16 mouse cellular contexts compared by ENCODE assay signal in genomic region chr19:9987192-9987591, GRCm38 (mm10). TPM values are rescaled to one million over a fixed set of nuclear protein-coding genes. Genes with fewer than 3 reads are reported as not detected.
DNase-seq lines count a peak whose midpoint lies in the region; ATAC-seq lines count a peak whose summit lies in the region.
"Had no signal": no experiment of that assay in that cellular context is flagged by ENCODE, and none has a peak within 500 bp of the region (broad histone marks: within the 10 kb centered on the region; RNA-seq: fewer than 3 reads in every experiment).

No protein-coding gene starts in this region.

- H3K9ac ChIP-seq in heart, embryonic 12.5 days = peak overlapping the region; percentile 18; the same call in 1 of the 2 replicates
- no peak overlapping the region for H3K9ac ChIP-seq in liver, embryonic 12.5 days
- H3K9ac ChIP-seq: liver, embryonic 14.5 days had no signal

- DNase-seq in heart, adult 18-20 months = no peak
- DNase-seq in 3T3-L1 (ENCODE audit: low read depth, low spot score) = peak; percentile 50
- DNase-seq in embryo, embryonic 11 days = peak; percentile 39
- no peak for DNase-seq in right cerebral cortex, postnatal 4 days
- no peak for DNase-seq in frontal cortex, postnatal 36 days (ENCODE audit: low spot score in 2 of 2)
- DNase-seq in left cerebral cortex, postnatal 25 days (ENCODE audit: low spot score in 2 of 2) = no peak
- DNase-seq: cerebellum, adult 8-10 months; gastrocnemius, postnatal 25 days; kidney, postnatal 10 days had no signal

- no peak overlapping the region for H3K27ac ChIP-seq in heart, embryonic 12.5 days (ENCODE audit: poor library complexity, severe bottlenecking)
- H3K27ac ChIP-seq in liver, embryonic 12.5 days = peak overlapping the region; percentile 99
- H3K27ac ChIP-seq: hindbrain, postnatal 0 days; liver, embryonic 14.5 days had no signal

- H3K4me3 ChIP-seq in heart, embryonic 12.5 days = no peak overlapping the region
- no peak overlapping the region for H3K4me3 ChIP-seq in liver, embryonic 12.5 days
- H3K4me3 ChIP-seq: embryonic facial prominence, embryonic 13.5 days had no signal

- peaks cover 26% of the 10 kb centered on the region for H3K36me3 ChIP-seq in heart, embryonic 12.5 days
- H3K36me3 ChIP-seq in liver, embryonic 12.5 days = peaks cover 37% of the 10 kb centered on the region

- intact Hi-C loops in left cerebral cortex, postnatal 25 days (cut with DNase I) = no loop called here

- no peaks in the 10 kb centered on the region for H3K9me3 ChIP-seq in heart, embryonic 12.5 days (replicated peaks)
- no peaks in the 10 kb centered on the region for H3K9me3 ChIP-seq in liver, embryonic 12.5 days (replicated peaks)
- H3K9me3 ChIP-seq: embryonic facial prominence, embryonic 13.5 days had no signal

- WGBS in heart, embryonic 12.5 days = 25% methylated on average over 6 of the region's 6 CpGs
- 43% methylated on average over 6 of the region's 6 CpGs for WGBS in liver, embryonic 12.5 days (ENCODE audit: insufficient replicate concordance)

- no peak for ATAC-seq in heart, embryonic 12.5 days (ENCODE audit: insufficient number of reproducible peaks, low FRiP score)
- no peak for ATAC-seq in liver, embryonic 12.5 days
- ATAC-seq: forebrain, embryonic 14.5 days; hindbrain, postnatal 0 days had no signal

- peaks cover 22% of the 10 kb centered on the region for H3K4me1 ChIP-seq in heart, embryonic 12.5 days (replicated peaks)
- H3K4me1 ChIP-seq in liver, embryonic 12.5 days = peaks cover 82% of the 10 kb centered on the region

- no peak overlapping the region for H3K4me2 ChIP-seq in heart, embryonic 12.5 days
- H3K4me2 ChIP-seq in liver, embryonic 12.5 days = no peak overlapping the region
- H3K4me2 ChIP-seq: embryonic facial prominence, embryonic 13.5 days had no signal

- no peaks in the 10 kb centered on the region for H3K27me3 ChIP-seq in heart, embryonic 12.5 days (replicated peaks)
- H3K27me3 ChIP-seq in liver, embryonic 12.5 days (replicated peaks) = no peaks in the 10 kb centered on the region
- H3K27me3 ChIP-seq: embryonic facial prominence, embryonic 13.5 days had no signal

RNA-seq across cellular contexts. Expression of gene Fth1, which starts 6.8 kb away (rescaled TPM):
- polyA plus RNA-seq in heart, embryonic 12.5 days (2016; fragmentation: Nextera tagmentation; extraction: Ambion mirVana) = 2,254 and 2,412 TPM in 2 replicates
- total RNA-seq in heart, adult 18-20 months (2021) = 1,000 to 10,000 TPM; 2,847 to 3,135 TPM
- 5,199 and 5,262 TPM in 2 replicates for polyA plus RNA-seq in liver, embryonic 12.5 days (2016; fragmentation: Nextera tagmentation; extraction: Ambion mirVana)
- 1,000 to 10,000 TPM; 2,053 to 2,068 TPM for total RNA-seq in left cerebral cortex, postnatal 25 days (2021)

RNA-seq across cellular contexts. Expression of gene Best1, which starts 14.2 kb away (rescaled TPM):
- polyA plus RNA-seq in heart, embryonic 12.5 days (2016; fragmentation: Nextera tagmentation; extraction: Ambion mirVana) = 0.32 and 0.34 TPM in 2 replicates
- under 1 TPM; 0.12 to 0.13 TPM for total RNA-seq in heart, adult 18-20 months (2021)
- polyA plus RNA-seq in liver, embryonic 12.5 days (2016; fragmentation: Nextera tagmentation; extraction: Ambion mirVana) = 0.17 and 0.32 TPM in 2 replicates
- total RNA-seq in left cerebral cortex, postnatal 25 days (2021) = under 1 TPM; 0.78 to 0.83 TPM
- total RNA-seq: monocyte, adult 5-6 weeks had no signal

RNA-seq across cellular contexts. Expression of gene Rab3il1, which starts 14.3 kb away (rescaled TPM):
- 38.0 and 39.7 TPM in 2 replicates for polyA plus RNA-seq in heart, embryonic 12.5 days (2016; fragmentation: Nextera tagmentation; extraction: Ambion mirVana)
- 1 to 10 TPM; 6.6 to 6.8 TPM for total RNA-seq in heart, adult 18-20 months (2021)
- 189 and 191 TPM in 2 replicates for polyA plus RNA-seq in liver, embryonic 12.5 days (2016; fragmentation: Nextera tagmentation; extraction: Ambion mirVana)
- 1 to 10 TPM; 9.4 to 9.5 TPM for total RNA-seq in left cerebral cortex, postnatal 25 days (2021)

RNA-seq across cellular contexts. Expression of gene Fads3, which starts 54.2 kb away (rescaled TPM):
- 40.7 and 45.2 TPM in 2 replicates for polyA plus RNA-seq in heart, embryonic 12.5 days (2016; fragmentation: Nextera tagmentation; extraction: Ambion mirVana)
- 10 to 100 TPM; 31.8 to 34.9 TPM for total RNA-seq in heart, adult 18-20 months (2021)
- 6.9 and 10.0 TPM in 2 replicates for polyA plus RNA-seq in liver, embryonic 12.5 days (2016; fragmentation: Nextera tagmentation; extraction: Ambion mirVana)
- 10 to 100 TPM; 31.1 to 31.5 TPM for total RNA-seq in left cerebral cortex, postnatal 25 days (2021)
- total RNA-seq: monocyte, adult 5-6 weeks had no signal

Comparison
In these comparisons a context has a peak if more than half of its experiments do, and no peak if none do; other contexts are left out.
1. DNase-seq: peak in 3T3-L1 (single experiment) and embryo, embryonic 11 days (single experiment); none in heart, adult 18-20 months (0 of 2), right cerebral cortex, postnatal 4 days (single experiment), frontal cortex, postnatal 36 days (0 of 2) and left cerebral cortex, postnatal 25 days (0 of 2).